Comparison of ENCODE assay signal across 9 mouse cellular contexts in genomic region chr13:37214590-37215282, GRCm38 (mm10).
DNase-seq lines count a peak whose midpoint lies in the region; ATAC-seq and TF ChIP-seq lines count a peak whose summit lies in the region.
"Had no signal": no experiment of that assay in that cellular context is flagged by ENCODE, and none has a peak within 500 bp of the region (broad histone marks: within the 10 kb centered on the region; RNA-seq: fewer than 3 reads in every experiment).

No protein-coding gene starts in this region.

- H3K36me3 ChIP-seq in forebrain, embryonic 11.5 days (ENCODE audit: control insufficient read depth, insufficient read depth, low read length): no peaks in the 10 kb centered on the region
- H3K36me3 ChIP-seq in forebrain, embryonic 10.5 days (replicated peaks): no peaks in the 10 kb centered on the region
- H3K36me3 ChIP-seq in hindbrain, embryonic 11.5 days (ENCODE audit: control insufficient read depth, insufficient read depth, low read length): no peaks in the 10 kb centered on the region
- H3K36me3 ChIP-seq in lung, embryonic 15.5 days: no peaks in the 10 kb centered on the region
- no peaks in the 10 kb centered on the region for H3K36me3 ChIP-seq in stomach, postnatal 0 days (ENCODE audit: control insufficient read depth, insufficient read depth, low read length)
- H3K36me3 ChIP-seq: liver, embryonic 15.5 days had no signal

- peak; percentile 48 for DNase-seq in forebrain, embryonic 11.5 days (ENCODE audit: low spot score)
- no peak for DNase-seq in forebrain, embryonic 10.5 days (ENCODE audit: extremely low spot score, low spot score)
- peak; percentile 1 for DNase-seq in embryo, embryonic 9.5 days (ENCODE audit: extremely low spot score)
- peak; percentile 5 for DNase-seq in hindbrain, embryonic 11.5 days (ENCODE audit: low spot score)
- peak; percentile 14 for DNase-seq in stomach, postnatal 0 days (ENCODE audit: low spot score)
- no peak for DNase-seq in heart, adult 9 months (ENCODE audit: low spot score in 2 of 2)
- DNase-seq in heart, postnatal 4 days: no peak

- TF ChIP-seq EP300 in stomach, postnatal 0 days (optimal IDR thresholded peaks at IDR 0.05): no peak

- no peak overlapping the region for H3K4me2 ChIP-seq in forebrain, embryonic 11.5 days (ENCODE audit: low read depth, low read length, severe bottlenecking)
- H3K4me2 ChIP-seq in hindbrain, embryonic 11.5 days (replicated peaks; ENCODE audit: low read depth, low read length): no peak overlapping the region
- H3K4me2 ChIP-seq in lung, embryonic 15.5 days: no peak overlapping the region
- H3K4me2 ChIP-seq in stomach, postnatal 0 days (replicated peaks; ENCODE audit: low read depth): no peak overlapping the region
- H3K4me2 ChIP-seq: liver, embryonic 15.5 days had no signal

- WGBS in forebrain, embryonic 11.5 days: 69% methylated on average over 8 of the region's 8 CpGs
- 80% methylated on average over 8 of the region's 8 CpGs for WGBS in forebrain, embryonic 10.5 days
- WGBS in hindbrain, embryonic 11.5 days: 74% methylated on average over 8 of the region's 8 CpGs
- WGBS in lung, embryonic 15.5 days: 60% methylated on average over 8 of the region's 8 CpGs
- WGBS in stomach, postnatal 0 days: 53% methylated on average over 8 of the region's 8 CpGs

- no peaks in the 10 kb centered on the region for H3K9me3 ChIP-seq in forebrain, embryonic 11.5 days (ENCODE audit: control insufficient read depth, low read length)
- no peaks in the 10 kb centered on the region; the same call in 1 of the 2 replicates for H3K9me3 ChIP-seq in forebrain, embryonic 10.5 days
- H3K9me3 ChIP-seq in hindbrain, embryonic 11.5 days (ENCODE audit: control insufficient read depth, low read length): no peaks in the 10 kb centered on the region
- no peaks in the 10 kb centered on the region for H3K9me3 ChIP-seq in lung, embryonic 15.5 days
- no peaks in the 10 kb centered on the region for H3K9me3 ChIP-seq in stomach, postnatal 0 days (ENCODE audit: control insufficient read depth, low read length)
- H3K9me3 ChIP-seq: liver, embryonic 15.5 days had no signal

- TF ChIP-seq CTCF in stomach, postnatal 0 days (IDR thresholded peaks at IDR 0.05; ENCODE audit: low read depth): no peak

- no peak overlapping the region for H3K9ac ChIP-seq in forebrain, embryonic 11.5 days (ENCODE audit: low read length)
- no peak overlapping the region for H3K9ac ChIP-seq in hindbrain, embryonic 11.5 days (ENCODE audit: low read depth, low read length)
- H3K9ac ChIP-seq in lung, embryonic 15.5 days: no peak overlapping the region
- no peak overlapping the region for H3K9ac ChIP-seq in stomach, postnatal 0 days (ENCODE audit: low read length)
- H3K9ac ChIP-seq: liver, embryonic 15.5 days had no signal

- H3K4me1 ChIP-seq in forebrain, embryonic 11.5 days (replicated peaks; ENCODE audit: control insufficient read depth, insufficient read depth, low read length): no peaks in the 10 kb centered on the region
- H3K4me1 ChIP-seq in forebrain, embryonic 10.5 days: no peaks in the 10 kb centered on the region
- no peaks in the 10 kb centered on the region for H3K4me1 ChIP-seq in hindbrain, embryonic 11.5 days (replicated peaks; ENCODE audit: control insufficient read depth, insufficient read depth, low read length)
- no peaks in the 10 kb centered on the region for H3K4me1 ChIP-seq in lung, embryonic 15.5 days
- no peaks in the 10 kb centered on the region for H3K4me1 ChIP-seq in stomach, postnatal 0 days (replicated peaks; ENCODE audit: control insufficient read depth, insufficient read depth)
- H3K4me1 ChIP-seq: liver, embryonic 15.5 days had no signal

- H3K27me3 ChIP-seq in forebrain, embryonic 11.5 days (ENCODE audit: control insufficient read depth, insufficient read depth, low read length): no peaks in the 10 kb centered on the region
- no peaks in the 10 kb centered on the region for H3K27me3 ChIP-seq in forebrain, embryonic 10.5 days (ENCODE audit: poor library complexity, severe bottlenecking)
- no peaks in the 10 kb centered on the region for H3K27me3 ChIP-seq in hindbrain, embryonic 11.5 days (ENCODE audit: control insufficient read depth, insufficient read depth, low read length)
- no peaks in the 10 kb centered on the region for H3K27me3 ChIP-seq in lung, embryonic 15.5 days
- H3K27me3 ChIP-seq in stomach, postnatal 0 days (ENCODE audit: control insufficient read depth, insufficient read depth, low read length): no peaks in the 10 kb centered on the region
- H3K27me3 ChIP-seq: liver, embryonic 15.5 days had no signal

- no peak for ATAC-seq in forebrain, embryonic 11.5 days (replicated peaks; ENCODE audit: low FRiP score)
- peak; percentile 51; the same call in 1 of the 2 replicates for ATAC-seq in hindbrain, embryonic 11.5 days (ENCODE audit: low FRiP score)
- ATAC-seq in lung, embryonic 15.5 days (ENCODE audit: borderline replicate concordance, extremely low read depth, low FRiP score, low TSS enrichment): 0 out of 2 replicates have a peak, but pooled peaks have one; percentile 3
- no peak for ATAC-seq in stomach, postnatal 0 days (ENCODE audit: low FRiP score, low TSS enrichment)

- H3K4me3 ChIP-seq in forebrain, embryonic 11.5 days (ENCODE audit: low read depth, low read length): no peak overlapping the region
- no peak overlapping the region for H3K4me3 ChIP-seq in forebrain, embryonic 10.5 days
- H3K4me3 ChIP-seq in hindbrain, embryonic 11.5 days (ENCODE audit: low read depth, low read length): no peak overlapping the region
- H3K4me3 ChIP-seq in lung, embryonic 15.5 days: no peak overlapping the region
- no peak overlapping the region for H3K4me3 ChIP-seq in stomach, postnatal 0 days (ENCODE audit: low read depth, low read length)
- H3K4me3 ChIP-seq: liver, embryonic 15.5 days had no signal

- H3K27ac ChIP-seq in forebrain, embryonic 11.5 days (ENCODE audit: low read depth, low read length): no peak overlapping the region
- no peak overlapping the region for H3K27ac ChIP-seq in forebrain, embryonic 10.5 days
- H3K27ac ChIP-seq in hindbrain, embryonic 11.5 days (ENCODE audit: low read depth, low read length): no peak overlapping the region
- no peak overlapping the region for H3K27ac ChIP-seq in lung, embryonic 15.5 days
- no peak overlapping the region for H3K27ac ChIP-seq in stomach, postnatal 0 days (replicated peaks)
- H3K27ac ChIP-seq: liver, embryonic 15.5 days had no signal

Comparison
In these comparisons a context has a peak if more than half of its experiments do, and no peak if none do; other contexts are left out.
1. DNase-seq: peak in forebrain, embryonic 11.5 days (single experiment), embryo, embryonic 9.5 days (single experiment), hindbrain, embryonic 11.5 days (single experiment) and stomach, postnatal 0 days (single experiment); none in forebrain, embryonic 10.5 days (single experiment), heart, adult 9 months (0 of 2) and heart, postnatal 4 days (single experiment).
2. ATAC-seq: peak in hindbrain, embryonic 11.5 days (single experiment) and lung, embryonic 15.5 days (single experiment); none in forebrain, embryonic 11.5 days (single experiment) and stomach, postnatal 0 days (single experiment).